Mouse (Mus musculus) CD4-positive, CD25-positive, alpha-beta regulatory T cell, adult 4 months (primary cell): ENCODE results near the gene Shank1. TPM values are rescaled to one million over a fixed set of nuclear protein-coding genes. Genes with fewer than 3 reads are reported as not detected.

Source experiments
- ATAC-seq: one replicate; pipeline ENCODE4 v1.8.0; 2017
- polyA plus RNA-seq, 2 experiments: library from polyadenylated mRNA; unstranded; fragments of 100-300 nt; shearing (Covaris generic); gene quantifications; one replicate each; pipeline ENCODE4 v1.2.1; 2017

Gene Shank1
- polyA plus RNA-seq, 2 experiments from 2014 or later, result 0.12 to 0.58 TPM

DNA sequence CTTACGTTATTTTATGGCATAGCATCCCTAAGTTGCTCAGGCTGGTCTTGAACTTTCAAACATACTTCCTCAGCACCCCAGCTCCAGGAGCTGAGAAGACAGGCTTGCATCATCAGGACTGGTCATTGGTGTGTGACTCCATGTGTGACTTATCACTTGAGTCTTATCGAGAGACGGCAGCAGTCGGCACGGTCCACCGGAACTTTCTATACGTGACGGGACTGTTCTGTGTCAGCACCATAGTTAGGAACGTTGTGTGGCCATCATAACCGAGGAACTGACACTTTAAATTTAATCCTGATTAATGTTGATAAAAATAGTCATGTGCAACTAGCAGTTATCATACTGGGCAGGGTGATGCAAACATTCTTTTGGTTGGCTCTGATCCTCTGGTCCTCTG, 31.1 kb downstream of the Shank1 start:
- no peak for ATAC-seq

DNA sequence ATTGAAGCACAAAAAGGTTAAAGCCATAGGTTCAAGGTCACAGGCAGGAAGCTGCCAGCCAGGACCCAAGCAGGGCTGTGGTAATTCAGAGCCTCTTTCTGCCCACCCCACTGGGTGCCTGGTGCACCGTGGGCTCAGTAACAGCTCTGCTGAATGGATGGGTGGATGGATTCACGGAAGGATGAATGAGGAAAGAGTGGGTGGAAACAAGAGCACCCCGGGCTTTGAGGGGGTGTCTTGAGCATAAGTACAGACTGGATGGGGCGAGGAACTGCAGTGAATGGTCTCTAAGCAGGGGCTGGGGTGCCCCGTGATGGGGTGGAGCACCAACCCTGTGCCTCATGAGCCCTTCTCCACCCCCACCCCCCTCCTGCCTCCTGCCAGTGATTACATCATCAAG, 31.7 kb downstream of the Shank1 start:
- ATAC-seq, result no peak

DNA sequence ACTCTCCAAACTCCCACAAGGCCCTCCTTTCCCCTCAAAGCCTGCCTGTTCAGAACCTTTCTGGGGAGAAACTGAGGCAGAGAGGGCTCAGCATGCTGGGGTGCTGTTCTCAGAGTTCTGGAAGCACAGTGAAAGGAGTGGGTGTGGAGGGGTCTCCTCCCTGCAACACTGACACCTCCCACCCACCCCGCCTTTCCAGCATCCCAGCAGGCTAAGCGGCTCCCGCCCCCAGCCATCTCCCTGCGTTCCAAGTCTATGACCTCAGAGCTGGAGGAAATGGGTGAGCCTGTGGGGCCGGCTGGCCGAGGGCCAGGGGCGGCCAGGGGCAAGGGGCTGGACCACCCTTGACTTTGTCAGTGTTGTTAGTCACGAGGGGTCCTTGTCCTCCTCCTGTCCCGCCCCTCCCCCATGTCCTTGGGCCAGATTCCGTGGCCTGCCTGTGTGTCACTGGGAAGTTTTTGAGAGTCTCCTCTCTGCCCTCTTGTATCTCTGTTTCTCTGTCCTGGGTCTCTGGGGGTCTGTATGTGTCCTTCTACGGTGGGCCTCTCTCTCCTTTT, 33.5 kb downstream of the Shank1 start:
- ATAC-seq, result no peak

DNA sequence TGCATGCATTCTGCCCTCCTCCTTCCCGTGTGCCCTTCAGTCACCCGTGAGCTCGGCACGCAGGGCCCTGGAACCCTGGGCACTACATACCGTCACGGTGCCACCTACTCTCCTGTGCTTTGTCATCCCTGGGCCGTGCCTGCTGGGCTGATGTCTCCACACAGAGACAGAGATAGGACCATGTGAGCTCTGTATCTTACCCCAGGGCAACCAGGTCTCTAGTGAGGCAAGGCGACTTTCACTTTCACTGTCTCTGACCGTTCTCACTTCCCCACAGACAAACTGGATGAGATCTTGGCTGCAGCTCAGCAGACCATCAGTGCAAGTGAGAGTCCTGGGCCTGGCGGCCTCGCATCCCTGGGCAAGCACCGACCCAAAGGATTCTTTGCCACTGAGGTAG, 34.6 kb downstream of the Shank1 start:
- ATAC-seq, result peak; percentile 84

DNA sequence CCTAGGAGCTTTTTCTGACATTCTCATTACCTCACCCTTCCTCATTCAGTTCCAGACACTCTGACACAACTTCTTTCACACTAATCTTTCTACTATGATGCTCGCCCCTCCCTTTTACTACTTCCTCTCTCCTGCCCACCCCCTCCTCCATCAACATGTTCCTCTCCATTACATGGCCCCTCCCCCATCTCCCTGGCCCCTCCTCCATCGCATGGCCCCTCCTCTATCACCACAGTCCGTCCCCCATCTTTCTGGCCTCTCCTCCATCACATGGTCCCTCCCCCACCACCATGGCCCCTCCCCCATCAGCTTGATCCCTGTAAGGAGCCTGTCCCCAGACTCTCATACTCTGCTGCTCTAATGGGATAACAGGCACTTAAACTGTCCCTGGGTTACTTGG, 39.0 kb downstream of the Shank1 start:
- no peak for ATAC-seq

DNA sequence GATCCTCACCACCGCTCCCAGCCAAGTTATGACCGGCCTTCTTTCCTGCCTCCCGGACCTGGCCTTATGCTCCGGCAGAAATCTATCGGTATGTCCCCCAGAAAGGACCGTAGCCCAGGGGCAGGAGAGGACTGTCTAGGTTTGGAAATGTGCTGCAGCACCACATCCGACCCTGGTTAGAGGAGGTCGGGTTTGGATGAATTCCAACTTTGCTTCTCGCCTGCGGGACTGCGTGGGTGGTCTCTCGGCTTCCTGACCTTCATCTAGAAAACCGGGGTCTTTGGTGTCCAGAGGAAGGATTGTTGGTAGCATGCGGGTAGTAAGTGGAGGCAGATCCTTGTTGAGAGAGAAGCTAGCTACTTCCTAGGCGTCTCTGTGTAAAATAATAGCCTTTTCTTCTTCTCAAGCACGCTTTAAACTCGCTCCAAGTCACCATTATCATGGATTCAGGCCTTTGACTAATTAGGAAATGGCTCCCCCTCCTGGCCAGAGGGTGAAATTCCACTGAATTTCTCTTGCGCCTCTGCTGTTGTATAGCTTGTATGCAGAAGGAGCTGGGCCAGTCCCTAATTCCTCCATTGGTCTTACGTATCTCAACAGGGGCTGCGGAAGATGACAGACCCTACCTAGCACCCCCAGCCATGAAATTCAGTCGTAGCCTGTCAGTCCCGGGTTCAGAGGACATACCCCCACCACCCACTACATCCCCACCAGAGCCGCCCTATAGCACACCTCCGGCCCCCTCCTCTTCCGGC, 41.1 kb downstream of the Shank1 start:
- ATAC-seq, result peak; percentile 88

DNA sequence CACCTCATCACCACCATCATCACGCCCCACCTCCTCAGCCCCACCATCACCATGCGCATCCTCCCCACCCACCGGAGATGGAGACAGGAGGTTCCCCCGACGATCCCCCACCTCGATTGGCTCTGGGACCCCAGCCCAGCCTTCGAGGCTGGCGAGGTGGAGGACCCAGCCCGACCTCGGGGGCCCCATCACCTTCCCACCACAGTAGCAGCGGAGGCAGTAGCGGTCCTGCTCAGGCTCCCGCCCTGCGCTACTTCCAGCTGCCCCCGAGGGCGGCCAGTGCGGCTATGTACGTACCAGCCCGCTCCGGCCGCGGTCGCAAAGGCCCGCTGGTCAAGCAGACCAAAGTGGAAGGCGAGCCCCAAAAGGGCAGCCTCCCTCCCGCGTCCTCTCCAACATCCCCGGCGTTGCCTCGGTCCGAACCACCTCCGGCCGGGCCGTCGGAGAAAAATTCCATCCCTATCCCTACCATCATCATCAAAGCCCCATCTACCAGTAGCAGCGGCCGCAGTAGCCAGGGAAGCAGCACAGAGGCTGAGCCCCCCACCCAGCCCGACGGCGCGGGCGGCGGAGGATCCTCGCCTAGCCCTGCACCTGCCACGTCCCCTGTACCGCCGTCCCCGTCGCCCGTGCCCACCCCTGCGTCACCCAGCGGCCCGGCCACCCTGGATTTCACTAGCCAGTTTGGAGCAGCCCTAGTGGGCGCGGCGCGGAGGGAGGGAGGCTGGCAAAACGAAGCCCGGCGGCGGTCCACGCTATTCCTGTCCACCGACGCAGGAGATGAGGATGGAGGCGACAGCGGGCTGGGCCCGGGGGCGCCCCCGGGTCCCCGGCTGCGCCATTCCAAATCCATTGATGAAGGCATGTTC, 42.1 kb downstream of the Shank1 start:
- no peak for ATAC-seq

DNA sequence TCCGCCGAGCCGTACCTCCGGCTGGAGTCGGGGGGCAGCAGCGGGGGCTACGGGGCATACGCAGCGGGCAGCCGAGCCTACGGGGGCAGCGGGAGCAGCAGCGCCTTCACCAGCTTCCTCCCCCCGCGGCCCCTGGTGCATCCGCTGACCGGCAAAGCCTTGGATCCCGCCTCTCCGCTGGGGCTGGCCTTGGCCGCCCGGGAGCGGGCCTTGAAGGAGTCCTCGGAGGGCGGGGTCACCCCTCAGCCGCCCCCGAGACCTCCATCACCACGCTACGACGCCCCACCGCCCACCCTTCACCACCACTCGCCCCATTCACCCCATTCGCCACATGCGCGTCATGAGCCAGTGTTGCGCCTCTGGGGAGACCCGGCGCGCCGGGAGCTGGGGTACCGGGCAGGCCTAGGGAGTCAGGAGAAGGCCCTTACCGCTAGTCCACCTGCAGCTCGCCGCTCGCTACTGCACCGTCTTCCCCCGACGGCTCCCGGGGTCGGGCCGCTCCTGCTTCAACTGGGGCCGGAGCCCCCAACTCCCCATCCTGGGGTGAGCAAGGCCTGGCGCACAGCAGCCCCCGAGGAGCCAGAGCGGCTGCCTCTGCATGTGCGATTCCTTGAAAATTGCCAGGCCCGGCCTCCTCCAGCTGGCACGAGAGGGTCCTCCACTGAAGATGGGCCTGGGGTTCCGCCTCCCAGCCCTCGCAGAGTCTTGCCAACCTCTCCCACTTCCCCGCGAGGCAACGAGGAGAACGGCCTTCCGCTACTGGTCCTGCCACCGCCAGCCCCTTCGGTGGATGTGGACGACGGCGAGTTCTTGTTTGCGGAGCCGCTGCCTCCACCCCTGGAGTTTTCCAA, 42.9 kb downstream of the Shank1 start:
- ATAC-seq, result no peak

DNA sequence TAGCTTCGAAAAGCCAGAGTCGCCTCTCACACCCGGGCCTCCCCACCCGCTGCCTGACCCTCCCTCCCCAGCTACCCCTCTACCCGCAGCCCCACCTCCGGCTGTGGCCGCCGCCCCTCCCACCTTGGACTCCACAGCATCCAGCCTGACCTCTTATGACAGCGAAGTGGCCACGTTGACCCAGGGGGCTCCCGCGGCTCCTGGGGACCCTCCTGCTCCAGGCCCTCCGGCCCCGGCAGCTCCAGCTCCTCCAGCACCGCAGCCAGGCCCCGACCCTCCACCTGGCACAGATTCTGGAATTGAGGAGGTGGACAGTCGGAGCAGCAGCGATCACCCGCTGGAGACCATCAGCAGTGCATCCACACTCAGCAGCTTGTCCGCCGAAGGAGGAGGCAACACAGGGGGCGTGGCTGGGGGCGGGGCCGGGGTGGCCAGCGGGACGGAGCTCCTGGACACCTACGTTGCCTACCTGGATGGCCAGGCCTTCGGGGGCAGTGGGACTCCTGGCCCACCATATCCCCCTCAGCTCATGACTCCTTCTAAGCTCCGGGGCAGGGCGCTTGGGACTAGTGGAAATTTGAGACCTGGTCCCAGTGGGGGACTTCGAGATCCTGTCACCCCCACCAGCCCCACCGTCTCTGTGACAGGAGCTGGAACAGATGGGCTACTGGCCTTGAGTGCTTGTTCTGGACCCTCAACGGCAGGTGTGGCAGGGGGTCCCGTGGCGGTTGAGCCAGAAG, 43.7 kb downstream of the Shank1 start:
- no peak for ATAC-seq

DNA sequence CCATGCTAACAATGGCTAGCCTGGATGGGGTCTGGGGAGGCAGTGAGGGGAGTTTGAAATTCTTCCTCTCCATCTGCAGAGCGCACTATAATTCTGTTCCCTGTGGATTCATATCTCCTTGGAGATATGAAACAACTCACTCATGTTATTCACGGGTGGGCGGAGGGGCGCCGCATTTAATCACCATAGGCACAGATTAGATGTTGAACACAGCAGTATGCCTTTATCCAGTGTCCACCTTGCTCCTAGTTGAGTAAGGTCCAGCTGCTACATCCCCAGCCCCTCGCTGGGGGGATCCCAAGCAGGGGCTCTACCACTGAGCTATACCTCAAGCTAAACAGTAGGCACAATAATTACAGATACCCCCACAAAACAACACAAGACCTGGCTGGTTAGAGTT, 45.4 kb downstream of the Shank1 start:
- no peak for ATAC-seq

DNA sequence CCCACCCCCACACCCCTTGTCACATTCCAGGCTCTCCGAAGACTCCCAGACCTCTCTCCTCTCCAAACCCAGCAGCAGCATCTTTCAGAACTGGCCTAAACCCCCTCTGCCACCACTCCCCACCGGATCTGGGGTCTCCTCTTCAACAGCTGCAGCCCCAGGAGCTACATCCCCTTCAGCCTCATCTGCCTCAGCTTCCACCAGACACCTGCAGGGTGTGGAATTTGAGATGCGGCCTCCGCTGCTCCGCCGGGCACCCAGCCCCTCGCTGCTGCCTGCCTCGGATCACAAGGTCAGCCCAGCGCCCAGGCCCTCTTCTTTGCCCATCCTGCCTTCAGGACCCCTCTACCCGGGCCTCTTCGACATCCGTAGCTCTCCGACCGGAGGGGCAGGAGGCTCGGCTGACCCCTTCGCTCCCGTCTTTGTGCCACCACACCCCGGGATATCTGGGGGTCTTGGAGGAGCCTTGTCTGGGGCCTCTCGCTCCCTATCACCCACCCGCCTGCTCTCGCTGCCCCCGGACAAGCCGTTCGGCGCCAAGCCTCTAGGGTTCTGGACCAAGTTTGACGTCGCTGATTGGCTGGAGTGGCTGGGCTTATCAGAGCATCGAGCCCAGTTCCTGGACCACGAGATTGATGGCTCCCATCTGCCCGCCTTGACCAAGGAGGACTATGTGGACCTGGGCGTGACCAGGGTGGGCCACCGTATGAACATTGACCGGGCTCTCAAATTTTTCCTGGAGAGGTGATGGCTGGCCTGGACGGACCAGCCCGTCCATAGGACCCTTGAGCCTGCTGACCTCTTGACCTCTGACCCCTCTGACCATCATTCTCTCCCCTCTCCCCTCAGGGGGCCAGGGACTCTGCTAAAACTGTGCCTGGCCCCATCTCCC, 46.8 kb downstream of the Shank1 start:
- no peak for ATAC-seq

DNA sequence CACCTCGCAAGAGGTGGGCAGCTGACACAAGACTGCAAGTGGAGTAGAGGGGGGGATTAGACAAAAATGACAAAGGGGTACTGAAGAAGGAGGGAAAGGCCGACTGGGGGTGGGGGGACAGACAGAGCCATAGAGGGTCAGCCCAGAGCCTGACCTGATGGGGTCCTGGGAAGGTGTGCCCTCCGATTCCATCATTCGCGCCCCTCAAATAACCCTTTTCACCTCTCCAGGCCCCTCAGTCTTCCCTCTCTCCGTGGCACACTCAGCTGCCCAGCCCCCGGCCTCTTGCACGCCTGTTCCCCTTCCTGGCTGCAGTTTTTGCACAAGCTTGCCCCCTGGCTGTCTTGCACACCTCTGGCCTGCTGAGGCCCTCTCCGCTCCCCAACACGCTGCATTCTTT, 47.5 kb downstream of the Shank1 start:
- no peak for ATAC-seq

DNA sequence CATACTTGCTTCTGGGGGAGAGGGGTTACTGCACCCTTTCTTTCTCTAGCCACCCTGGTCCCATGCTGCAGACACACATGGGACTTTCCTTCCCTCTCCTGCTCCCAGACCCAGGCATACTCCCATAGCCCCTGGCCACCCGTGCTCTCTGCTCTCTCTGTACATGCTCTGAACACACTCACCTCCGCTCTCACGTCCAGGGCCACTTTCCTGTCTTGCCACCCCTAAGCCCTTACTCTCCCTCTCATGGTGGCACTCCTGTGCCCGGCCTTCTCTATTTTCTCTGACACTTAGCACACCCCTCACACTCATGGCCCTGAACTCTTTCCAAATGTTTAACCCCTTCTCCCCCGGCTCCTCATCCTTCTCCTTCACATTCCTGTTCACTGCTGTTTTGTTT, 48.0 kb downstream of the Shank1 start:
- no peak for ATAC-seq

DNA sequence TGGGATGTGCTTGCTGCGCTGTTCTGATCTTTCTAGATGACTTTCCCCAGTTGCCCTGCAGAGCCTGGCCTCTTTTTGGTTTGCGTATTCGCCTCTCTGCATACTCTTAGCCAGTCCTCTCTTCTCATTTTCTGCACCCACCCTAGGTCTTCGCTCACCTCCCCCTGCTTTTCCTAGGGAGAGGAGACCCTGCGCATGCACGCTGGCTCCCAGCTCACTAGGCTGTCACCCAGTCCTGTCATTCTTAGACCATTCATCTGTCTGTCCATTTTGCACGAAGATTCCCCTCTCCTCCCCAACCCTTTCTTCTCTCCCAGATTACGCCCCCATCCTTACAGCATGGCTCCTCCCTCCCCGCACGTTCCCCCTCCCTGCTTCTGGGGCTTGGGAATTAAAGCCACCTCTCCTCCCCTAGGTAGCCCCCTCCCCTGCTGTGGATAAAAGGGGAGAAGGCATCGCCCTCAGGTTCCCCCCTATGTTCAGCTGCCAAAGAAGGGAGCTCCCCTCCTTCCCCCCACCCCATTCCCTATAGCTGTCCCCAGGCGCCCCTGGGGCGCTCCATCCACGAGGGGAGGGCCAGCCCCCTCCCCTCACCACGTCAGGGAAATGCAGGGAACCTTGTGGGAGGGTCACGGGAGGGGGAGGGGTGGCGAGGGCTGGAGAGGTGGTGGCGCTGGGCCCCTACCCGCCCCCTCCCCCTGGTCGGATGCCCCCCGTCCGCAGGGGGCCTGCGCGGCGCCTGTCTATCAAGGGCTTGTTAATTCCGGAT, 49.0 kb downstream of the Shank1 start:
- ATAC-seq, result no peak

DNA sequence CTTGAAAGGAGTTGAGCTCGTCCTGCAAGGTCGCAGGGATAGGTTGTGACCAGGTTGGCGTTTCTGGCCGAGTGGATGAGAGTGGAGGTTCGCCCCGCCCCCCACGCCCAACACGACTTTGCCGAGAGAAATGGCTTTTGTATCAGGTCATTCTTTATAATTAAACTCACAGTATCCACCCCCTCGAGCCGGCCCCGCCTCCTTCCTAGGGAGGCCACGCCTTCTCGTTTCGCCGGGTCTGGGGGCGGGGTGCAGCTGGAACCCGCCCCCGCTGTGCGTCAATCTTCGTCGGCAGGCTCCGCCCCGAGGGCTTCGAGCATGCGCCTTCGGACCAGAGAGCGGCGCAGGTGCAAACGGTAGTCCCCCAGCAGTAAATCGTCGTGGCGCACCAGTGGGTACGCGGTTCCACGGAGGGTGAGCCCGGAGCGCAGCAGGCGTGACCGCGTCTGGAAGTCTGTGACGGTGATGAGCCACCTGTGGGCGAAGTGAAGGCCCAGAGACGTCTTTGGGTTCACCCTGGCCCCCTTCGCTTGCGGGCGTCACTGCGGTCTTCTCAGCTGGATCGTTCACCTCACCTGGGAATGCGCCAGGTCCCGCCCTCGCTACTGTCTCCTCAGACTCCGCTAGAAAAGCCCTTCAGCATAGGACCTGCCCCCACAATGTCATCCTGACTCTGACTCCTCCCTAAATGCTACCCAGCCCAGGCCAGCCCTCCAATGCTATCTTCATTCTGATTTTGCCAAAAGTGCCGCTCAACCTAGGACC, 50.0 kb downstream of the Shank1 start:
- ATAC-seq, result peak; percentile 86

DNA sequence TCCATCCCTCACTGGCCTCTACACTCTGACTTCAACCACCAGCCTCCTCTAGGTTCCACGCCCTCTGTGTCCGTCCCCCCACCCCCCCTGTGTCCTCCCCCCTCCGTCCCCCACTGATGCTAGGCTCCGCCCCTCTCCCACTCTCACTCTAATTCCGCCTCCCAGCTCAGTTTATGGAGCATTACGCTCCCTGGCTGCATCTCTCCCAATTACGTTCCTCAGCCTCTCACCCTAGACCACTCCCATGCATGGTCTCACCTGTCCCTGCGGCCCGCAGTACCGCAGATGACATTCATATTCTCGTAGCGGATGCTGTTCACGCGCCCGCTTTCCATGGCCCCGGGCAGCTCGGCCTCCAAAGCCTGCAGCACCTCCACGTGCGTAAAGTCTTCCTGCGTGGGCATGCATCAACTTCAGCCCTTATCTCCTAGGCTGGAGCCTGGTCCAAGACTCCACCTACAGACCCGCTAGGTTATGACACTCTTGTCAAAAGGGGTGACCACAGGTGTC, 50.8 kb downstream of the Shank1 start:
- no peak for ATAC-seq

DNA sequence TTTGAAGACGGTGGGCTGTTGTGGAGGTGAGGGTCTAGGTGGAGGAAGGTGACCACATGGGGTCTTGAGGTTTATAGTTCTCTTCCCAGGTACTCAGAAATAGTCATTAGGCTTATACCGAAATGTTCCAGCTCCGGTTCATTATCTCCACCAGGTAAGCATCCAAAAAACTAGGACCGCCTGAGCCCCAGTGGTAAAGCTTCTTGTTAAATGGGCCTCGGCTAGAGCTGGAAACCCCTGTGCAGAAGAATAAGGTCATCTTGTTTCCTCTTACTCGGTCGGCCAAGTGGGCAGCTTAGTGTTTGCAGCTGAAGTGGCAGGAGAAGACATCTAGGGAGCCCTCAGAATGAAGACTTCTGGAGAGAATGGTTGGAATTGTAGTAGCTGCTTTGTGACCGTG, 62.6 kb downstream of the Shank1 start:
- ATAC-seq, result no peak

DNA sequence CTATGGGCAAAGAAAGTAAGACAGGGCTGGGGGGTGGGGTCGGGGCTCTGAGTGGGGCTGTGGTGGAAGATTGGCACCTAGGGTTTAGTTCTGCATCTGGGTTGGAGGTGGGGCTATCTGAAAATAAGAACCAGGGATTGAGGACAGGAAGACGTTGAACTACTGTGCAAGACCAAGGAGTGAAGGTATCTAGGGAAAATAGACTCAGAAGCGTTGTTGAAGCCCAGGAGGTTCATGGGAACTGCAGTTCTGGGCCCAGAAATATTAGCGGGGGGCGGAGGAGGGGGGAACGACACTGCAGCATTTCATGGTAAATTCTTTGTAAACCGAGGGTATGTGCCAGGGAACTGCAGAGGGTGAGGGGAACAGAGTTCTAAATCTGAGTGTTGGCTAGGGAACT, 63.4 kb downstream of the Shank1 start:
- ATAC-seq, result no peak
